Mouse (Mus musculus): ENCODE data around the gene Asb15. TPM values are rescaled to one million over a fixed set of nuclear protein-coding genes. Genes with fewer than 3 reads are reported as not detected.

Gene Asb15
- polyA plus RNA-seq, 1 experiment from 2014 or later, result 0.12 TPM

DNA sequence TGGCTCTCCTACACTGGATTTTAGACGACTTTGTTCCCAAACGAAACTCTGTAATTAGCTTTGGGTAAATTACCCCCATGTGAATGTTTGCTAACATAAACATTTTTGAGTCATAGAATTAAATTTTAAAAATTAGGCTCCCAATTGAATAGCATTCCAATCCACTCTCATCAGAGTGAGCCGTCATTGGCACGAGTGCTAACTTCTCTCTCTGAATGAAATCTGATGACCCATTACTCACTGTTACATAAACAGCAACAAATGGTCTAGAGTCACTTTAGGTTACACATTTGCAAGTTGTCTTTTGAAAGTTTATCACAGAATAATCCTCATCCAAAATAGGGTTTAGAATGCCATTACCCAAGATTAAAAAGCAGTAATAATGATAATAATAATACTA lies 81.6 kb downstream of the Asb15 start:
- WGBS, result 83% methylated on average over 4 of the region's 4 CpGs
- H3K27me3 ChIP-seq (ENCODE audit: control insufficient read depth, insufficient read depth, low read length), result no peaks in the 10 kb centered on the region
- no peak overlapping the region for H3K4me3 ChIP-seq (replicated peaks; ENCODE audit: low read length)
- H3K9ac ChIP-seq, result no peak overlapping the region
- H3K27ac ChIP-seq, result no peak overlapping the region
- no peaks in the 10 kb centered on the region for H3K4me1 ChIP-seq (replicated peaks; ENCODE audit: control insufficient read depth, insufficient read depth, low read length)
- H3K9me3 ChIP-seq (ENCODE audit: control insufficient read depth, low read length), result no peaks in the 10 kb centered on the region
- DNase-seq (ENCODE audit: low spot score) (no peak), ATAC-seq (ENCODE audit: low FRiP score) (no peak)
- H3K4me2 ChIP-seq (replicated peaks), result no peak overlapping the region
- peaks cover 22% of the 10 kb centered on the region for H3K36me3 ChIP-seq (replicated peaks; ENCODE audit: control insufficient read depth, insufficient read depth)

DNA sequence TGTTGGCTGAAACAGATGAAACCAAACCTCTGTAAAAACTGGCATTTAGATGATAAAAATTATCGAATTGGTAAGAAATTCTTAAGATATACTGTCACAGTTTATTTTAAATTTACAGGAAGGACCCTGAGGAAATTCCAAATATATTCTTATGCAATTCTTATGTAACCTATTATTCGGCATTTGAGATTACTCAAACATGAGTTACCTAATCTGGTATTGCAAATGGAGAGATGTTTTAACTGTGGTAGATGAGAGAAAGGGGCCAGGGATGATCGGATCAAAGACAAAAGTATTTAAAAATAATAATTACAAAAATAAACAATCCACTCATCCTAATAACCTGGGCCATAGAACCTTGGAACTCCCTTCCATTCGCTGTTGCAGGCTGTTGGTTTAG lies 82.4 kb downstream of the Asb15 start:
- Histone ChIP-seq H3K36me3 (replicated peaks; ENCODE audit: control insufficient read depth, insufficient read depth) (peaks cover 30% of the 10 kb centered on the region), H3K27ac (no peak overlapping the region), H3K27me3 (ENCODE audit: control insufficient read depth, insufficient read depth, low read length) (no peaks in the 10 kb centered on the region), H3K9me3 (ENCODE audit: control insufficient read depth, low read length) (no peaks in the 10 kb centered on the region), H3K4me2 (replicated peaks) (no peak overlapping the region), H3K4me3 (replicated peaks; ENCODE audit: low read length) (no peak overlapping the region), H3K9ac (no peak overlapping the region), H3K4me1 (replicated peaks; ENCODE audit: control insufficient read depth, insufficient read depth, low read length) (no peaks in the 10 kb centered on the region)
- no peak for ATAC-seq (ENCODE audit: low FRiP score)
- DNase-seq (ENCODE audit: low spot score), result no peak
- 92% methylated on average over 4 of the region's 4 CpGs for WGBS

DNA sequence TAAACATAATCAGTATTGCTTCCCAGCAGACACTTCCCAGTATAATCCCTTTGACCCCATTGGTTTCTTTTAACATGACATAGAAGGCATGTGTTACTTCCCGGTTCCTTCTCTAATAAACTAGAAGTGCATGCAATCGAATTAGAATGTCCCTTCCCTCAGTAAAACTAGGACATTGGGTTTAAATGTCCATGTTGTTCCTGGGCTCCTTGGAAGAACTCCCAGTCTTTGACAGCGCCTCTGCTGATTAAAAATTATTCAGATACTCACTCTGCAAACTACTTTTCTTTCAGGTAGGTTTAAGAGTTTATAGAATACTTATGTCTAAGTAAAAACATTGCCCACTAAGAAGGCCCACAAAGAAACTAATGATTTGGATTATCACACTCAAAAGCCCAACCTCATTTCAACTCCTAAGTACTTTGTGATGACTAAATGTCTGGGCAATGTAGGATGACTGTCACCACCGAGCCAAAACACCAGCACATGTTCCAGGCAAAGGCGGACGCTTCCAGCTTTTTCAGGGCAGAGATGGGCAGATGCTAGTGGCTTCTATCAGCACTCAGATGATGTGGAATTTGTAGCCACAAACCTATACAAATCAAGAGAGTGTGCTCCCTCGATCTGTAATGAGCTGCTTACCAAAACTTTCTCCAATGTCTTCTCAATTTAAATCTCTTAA lies 84.3 kb downstream of the Asb15 start:
- WGBS, result 94% methylated on average over 7 of the region's 7 CpGs
- H3K27ac ChIP-seq, result no peak overlapping the region
- H3K9me3 ChIP-seq (ENCODE audit: control insufficient read depth, low read length), result no peaks in the 10 kb centered on the region
- no peak for DNase-seq (ENCODE audit: low spot score)
- no peak overlapping the region for H3K4me3 ChIP-seq (replicated peaks; ENCODE audit: low read length)
- no peak overlapping the region for H3K9ac ChIP-seq
- peaks cover 45% of the 10 kb centered on the region for H3K36me3 ChIP-seq (replicated peaks; ENCODE audit: control insufficient read depth, insufficient read depth)
- ATAC-seq (ENCODE audit: low FRiP score), result no peak
- H3K27me3 ChIP-seq (ENCODE audit: control insufficient read depth, insufficient read depth, low read length), result no peaks in the 10 kb centered on the region
- H3K4me2 ChIP-seq (replicated peaks), result no peak overlapping the region
- no peaks in the 10 kb centered on the region for H3K4me1 ChIP-seq (replicated peaks; ENCODE audit: control insufficient read depth, insufficient read depth, low read length)

DNA sequence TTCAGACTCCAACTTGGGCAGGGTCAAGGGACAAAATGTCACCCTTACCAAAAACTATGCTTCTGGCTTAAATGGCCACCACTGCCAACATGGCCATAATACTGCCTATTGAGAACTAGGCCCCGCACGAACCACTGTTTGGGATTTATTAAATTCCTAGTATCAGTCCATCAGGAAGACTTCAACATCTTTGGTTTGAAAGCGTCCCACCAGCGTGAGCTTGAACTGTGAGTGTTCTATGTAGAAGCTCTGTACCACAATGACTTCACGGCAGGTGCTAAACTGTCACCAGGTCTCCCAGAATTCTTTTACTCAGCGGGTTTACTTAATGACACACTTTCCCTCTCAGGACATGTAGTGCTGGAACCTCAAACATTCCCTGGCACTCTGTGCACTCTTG lies 85.4 kb downstream of the Asb15 start:
- no peak for ATAC-seq (ENCODE audit: low FRiP score)
- H3K27me3 ChIP-seq (ENCODE audit: control insufficient read depth, insufficient read depth, low read length), result no peaks in the 10 kb centered on the region
- no peak overlapping the region for H3K27ac ChIP-seq
- no peak overlapping the region for H3K9ac ChIP-seq
- H3K36me3 ChIP-seq (replicated peaks; ENCODE audit: control insufficient read depth, insufficient read depth), result peaks cover 56% of the 10 kb centered on the region
- H3K4me1 ChIP-seq (replicated peaks; ENCODE audit: control insufficient read depth, insufficient read depth, low read length), result no peaks in the 10 kb centered on the region
- DNase-seq (ENCODE audit: low spot score), result no peak
- H3K4me3 ChIP-seq (replicated peaks; ENCODE audit: low read length), result no peak overlapping the region
- H3K9me3 ChIP-seq (ENCODE audit: control insufficient read depth, low read length), result no peaks in the 10 kb centered on the region
- 95% methylated on average over 6 of the region's 6 CpGs for WGBS
- no peak overlapping the region for H3K4me2 ChIP-seq (replicated peaks)

DNA sequence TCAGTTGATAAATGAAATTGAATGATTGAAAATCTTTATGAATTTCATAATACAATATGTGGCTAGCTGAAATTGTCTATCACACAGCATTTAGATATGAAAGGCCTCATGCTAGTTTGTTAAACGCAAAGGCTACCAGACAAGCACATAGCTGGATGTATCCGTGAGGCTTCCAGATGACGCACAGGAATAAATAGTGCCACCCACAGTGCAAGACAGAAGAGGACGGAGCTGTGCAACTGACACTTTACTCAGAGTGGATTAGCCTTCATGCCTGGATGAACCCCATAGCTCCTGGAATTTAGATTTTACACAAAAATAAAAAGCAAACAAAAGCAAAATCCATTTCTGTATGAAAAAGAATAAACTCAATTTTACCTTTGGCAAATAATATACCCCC lies 86.0 kb downstream of the Asb15 start:
- WGBS, result 72% methylated on average over 4 of the region's 4 CpGs
- Histone ChIP-seq H3K4me3 (replicated peaks; ENCODE audit: low read length) (no peak overlapping the region), H3K4me1 (replicated peaks; ENCODE audit: control insufficient read depth, insufficient read depth, low read length) (no peaks in the 10 kb centered on the region), H3K36me3 (replicated peaks; ENCODE audit: control insufficient read depth, insufficient read depth) (peaks cover 56% of the 10 kb centered on the region), H3K4me2 (replicated peaks) (no peak overlapping the region), H3K9ac (no peak overlapping the region), H3K9me3 (ENCODE audit: control insufficient read depth, low read length) (no peaks in the 10 kb centered on the region), H3K27ac (no peak overlapping the region), H3K27me3 (ENCODE audit: control insufficient read depth, insufficient read depth, low read length) (no peaks in the 10 kb centered on the region)
- no peak for DNase-seq (ENCODE audit: low spot score)
- no peak for ATAC-seq (ENCODE audit: low FRiP score)

DNA sequence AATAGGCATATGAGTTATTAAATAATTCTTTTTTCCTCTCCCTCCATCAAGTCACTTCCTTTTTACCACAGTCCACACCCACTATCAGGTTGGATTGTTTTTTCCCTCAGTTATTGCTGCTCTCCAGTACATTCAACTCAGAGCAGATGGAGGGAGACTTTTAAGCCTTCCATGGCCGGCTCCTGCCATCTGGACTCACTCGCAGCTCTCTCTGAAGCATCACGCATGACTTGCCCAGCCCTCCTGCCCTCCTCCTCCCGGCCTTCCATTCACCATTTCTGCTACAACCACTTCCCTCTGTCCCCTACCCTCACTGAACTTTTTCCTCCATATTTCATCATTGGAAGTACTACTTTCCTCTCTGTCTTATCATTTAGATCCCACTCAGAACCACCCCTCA lies 88.8 kb downstream of the Asb15 start:
- Histone ChIP-seq H3K36me3 (replicated peaks; ENCODE audit: control insufficient read depth, insufficient read depth) (peaks cover 63% of the 10 kb centered on the region), H3K9me3 (ENCODE audit: control insufficient read depth, low read length) (no peaks in the 10 kb centered on the region)

DNA sequence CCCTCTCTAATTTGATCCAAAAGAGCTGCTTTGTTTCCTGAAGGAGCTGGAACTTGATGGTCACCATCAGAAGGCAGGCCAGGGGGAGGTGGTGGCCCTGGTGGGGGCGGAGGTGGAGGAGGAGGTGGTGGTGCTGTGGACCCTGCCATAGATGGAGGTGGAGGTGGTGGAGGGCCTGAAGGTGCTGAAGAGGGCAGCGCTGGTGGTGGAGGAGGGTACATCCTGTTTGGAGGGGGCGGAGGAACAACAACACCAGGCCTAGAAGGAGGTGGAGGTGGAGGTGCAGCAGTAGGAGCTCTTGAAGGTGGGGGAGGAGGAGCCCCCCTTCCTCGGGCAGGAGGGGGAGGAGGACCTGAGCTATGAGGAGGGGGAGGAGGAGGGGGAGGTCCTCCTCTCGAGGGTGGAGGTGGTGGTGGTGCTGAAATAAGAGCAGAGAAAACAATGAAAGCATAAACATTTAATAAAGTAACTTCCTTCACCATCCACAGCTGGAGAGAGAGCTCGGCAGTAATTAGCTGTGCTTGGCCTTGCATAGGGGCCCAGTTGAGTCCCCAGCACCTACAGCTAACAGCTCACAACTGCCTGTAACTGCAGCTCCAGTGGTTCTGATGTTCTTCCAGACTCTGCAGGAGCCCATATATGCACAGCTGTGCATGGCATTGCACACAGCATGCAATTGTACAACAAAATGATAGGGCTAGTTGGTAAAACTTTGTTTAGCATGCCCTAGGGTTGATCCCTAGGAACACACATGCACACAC lies 91.5 kb downstream of the Asb15 start:
- no peak overlapping the region for H3K27ac ChIP-seq
- no peaks in the 10 kb centered on the region for H3K9me3 ChIP-seq (ENCODE audit: control insufficient read depth, low read length)
- ATAC-seq (ENCODE audit: low FRiP score) (peak; percentile 48), DNase-seq (ENCODE audit: low spot score) (no peak)
- no peaks in the 10 kb centered on the region for H3K27me3 ChIP-seq (ENCODE audit: control insufficient read depth, insufficient read depth, low read length)
- no peak overlapping the region for H3K9ac ChIP-seq
- no peaks in the 10 kb centered on the region for H3K4me1 ChIP-seq (replicated peaks; ENCODE audit: control insufficient read depth, insufficient read depth, low read length)
- H3K36me3 ChIP-seq (replicated peaks; ENCODE audit: control insufficient read depth, insufficient read depth), result peaks cover 63% of the 10 kb centered on the region
- WGBS, result 75% methylated on average over 6 of the region's 6 CpGs
- no peak overlapping the region for H3K4me3 ChIP-seq (replicated peaks; ENCODE audit: low read length)
- no peak overlapping the region for H3K4me2 ChIP-seq (replicated peaks)

More for the DNA sequence above, 88.8 kb downstream of the Asb15 start:
- Histone ChIP-seq H3K4me3 (replicated peaks; ENCODE audit: low read length) (no peak overlapping the region), H3K27ac (no peak overlapping the region), H3K4me2 (replicated peaks) (no peak overlapping the region), H3K4me1 (replicated peaks; ENCODE audit: control insufficient read depth, insufficient read depth, low read length) (no peaks in the 10 kb centered on the region), H3K9ac (no peak overlapping the region), H3K27me3 (ENCODE audit: control insufficient read depth, insufficient read depth, low read length) (no peaks in the 10 kb centered on the region)
- WGBS, result 86% methylated on average over 4 of the region's 4 CpGs
- ATAC-seq (ENCODE audit: low FRiP score) (no peak), DNase-seq (ENCODE audit: low spot score) (no peak)

DNA sequence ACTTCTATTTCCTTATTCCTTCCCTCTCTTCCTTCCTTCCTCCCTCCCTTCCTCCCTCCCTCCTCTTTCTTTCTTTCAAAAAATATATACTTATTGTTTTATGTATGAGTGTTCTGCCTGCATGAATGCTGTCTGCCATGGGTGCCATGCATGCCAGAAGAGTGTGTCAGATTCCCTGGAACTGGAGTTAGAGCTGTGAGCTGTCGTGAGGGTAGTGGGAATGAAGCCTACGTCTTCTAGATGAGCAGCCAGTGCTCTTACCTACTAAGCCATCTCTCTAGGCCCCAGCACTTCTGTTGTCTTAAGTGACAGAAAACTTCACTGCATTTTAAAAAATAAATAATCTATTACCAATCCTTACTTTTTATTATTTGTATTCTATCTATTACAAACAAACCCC lies 93.0 kb downstream of the Asb15 start:
- no peak for DNase-seq (ENCODE audit: low spot score)
- Histone ChIP-seq H3K4me3 (replicated peaks; ENCODE audit: low read length) (no peak overlapping the region), H3K9ac (no peak overlapping the region), H3K36me3 (replicated peaks; ENCODE audit: control insufficient read depth, insufficient read depth) (peaks cover 51% of the 10 kb centered on the region), H3K9me3 (ENCODE audit: control insufficient read depth, low read length) (no peaks in the 10 kb centered on the region), H3K4me1 (replicated peaks; ENCODE audit: control insufficient read depth, insufficient read depth, low read length) (no peaks in the 10 kb centered on the region), H3K4me2 (replicated peaks) (no peak overlapping the region), H3K27ac (no peak overlapping the region), H3K27me3 (ENCODE audit: control insufficient read depth, insufficient read depth, low read length) (no peaks in the 10 kb centered on the region)
- 94% methylated on average over 2 of the region's 2 CpGs for WGBS
- ATAC-seq (ENCODE audit: low FRiP score), result no peak

DNA sequence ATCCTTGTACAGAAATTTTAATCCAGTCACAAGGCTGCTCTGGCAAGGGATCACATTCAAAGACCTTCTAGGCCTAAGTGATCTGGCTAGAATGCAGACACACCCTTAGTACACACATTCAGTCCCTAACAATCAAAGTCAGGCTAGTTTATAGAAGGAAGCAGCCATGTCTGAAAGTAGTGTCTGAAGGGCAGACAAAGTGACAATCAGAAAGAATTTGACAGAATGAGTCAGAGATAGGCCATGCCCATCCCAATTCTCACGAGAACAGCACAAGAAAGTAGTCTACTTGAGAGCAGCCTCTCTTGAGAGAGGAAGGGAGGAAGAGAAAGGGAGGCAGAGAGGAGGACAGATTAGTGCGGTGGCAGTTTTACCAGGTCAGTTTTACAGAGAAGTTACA lies 94.2 kb downstream of the Asb15 start:
- H3K9me3 ChIP-seq (ENCODE audit: control insufficient read depth, low read length), result no peaks in the 10 kb centered on the region
- no peak overlapping the region for H3K4me3 ChIP-seq (replicated peaks; ENCODE audit: low read length)
- ATAC-seq (ENCODE audit: low FRiP score) (no peak), DNase-seq (ENCODE audit: low spot score) (no peak)
- H3K27ac ChIP-seq, result no peak overlapping the region
- H3K27me3 ChIP-seq (ENCODE audit: control insufficient read depth, insufficient read depth, low read length), result no peaks in the 10 kb centered on the region
- H3K4me2 ChIP-seq (replicated peaks), result no peak overlapping the region
- H3K4me1 ChIP-seq (replicated peaks; ENCODE audit: control insufficient read depth, insufficient read depth, low read length), result no peaks in the 10 kb centered on the region
- H3K9ac ChIP-seq, result no peak overlapping the region
- WGBS, result 86% methylated on average over 2 of the region's 2 CpGs
- H3K36me3 ChIP-seq (replicated peaks; ENCODE audit: control insufficient read depth, insufficient read depth), result peaks cover 44% of the 10 kb centered on the region
